Mouse (Mus musculus) stomach, embryonic 16.5 days (tissue): ENCODE data around the gene Tnfsf11. TPM values are rescaled to one million over a fixed set of nuclear protein-coding genes. Genes with fewer than 3 reads are reported as not detected.

Source experiments
- ATAC-seq: fragments of 200-750 bp; cut with Nextera tagmentation; 2 replicates; pipeline ENCODE4 v1.8.0; 2017; ENCODE audit warnings: moderate number of reproducible peaks, moderate TSS enrichment; ENCODE audit not compliant: insufficient read depth, low FRiP score
- H3K27ac ChIP-seq: fragments of 300-500 bp; sonication (generic); 2 replicates; pipeline ENCODE4 v1.5.1; 2014; ENCODE audit warnings: low read length
- H3K27me3 ChIP-seq: fragments of 300-500 bp; sonication (generic); 2 replicates; pipeline ENCODE4 v1.6.1; 2014; ENCODE audit warnings: low read length, control low read depth, mixed read lengths; ENCODE audit not compliant: control insufficient read depth, insufficient read depth
- H3K36me3 ChIP-seq: fragments of 300-500 bp; sonication (generic); 2 replicates; pipeline ENCODE4 v1.6.1; 2014; ENCODE audit warnings: low read length; ENCODE audit not compliant: control insufficient read depth, insufficient read depth
- H3K4me1 ChIP-seq: fragments of 300-500 bp; sonication (generic); 2 replicates; pipeline ENCODE4 v1.6.1; 2014; ENCODE audit warnings: low read length, control low read depth, mixed read lengths; ENCODE audit not compliant: control insufficient read depth, insufficient read depth
- H3K4me2 ChIP-seq: fragments of 300-500 bp; sonication (generic); 2 replicates; pipeline ENCODE4 v1.6.1; 2014; ENCODE audit warnings: low read depth, low read length, mixed read lengths
- H3K4me3 ChIP-seq: fragments of 300-500 bp; sonication (generic); replicated peaks from 2 replicates; pipeline ENCODE4 v1.5.1; 2014; ENCODE audit warnings: mild to moderate bottlenecking, low read length
- H3K9ac ChIP-seq: fragments of 300-500 bp; sonication (generic); 2 replicates; pipeline ENCODE4 v1.6.1; 2014; ENCODE audit warnings: low read length
- H3K9me3 ChIP-seq: fragments of 300-500 bp; sonication (generic); replicated peaks from 2 replicates; pipeline ENCODE4 v1.6.1; 2016; ENCODE audit warnings: low read length, control low read depth; ENCODE audit not compliant: control insufficient read depth
- WGBS: fragments of 180-500 bp; shearing (Covaris S2); extraction: QIAGEN DNeasy Blood & Tissue Kit; methylation state at CpG from one replicate; pipeline ENCODE4 v1.1.7; 2014; 5-methylcytosine and 5-hydroxymethylcytosine counted together
- polyA plus RNA-seq: library from polyadenylated mRNA; unstranded; fragments of >200 nt; fragmentation: Nextera tagmentation; extraction: Ambion mirVana; gene quantifications from 2 replicates; pipeline ENCODE4 v1.2.1, GENCODE M21; 2015

Tnfsf11 gene
- polyA plus RNA-seq, 1 experiment from 2014 or later: 0.21 TPM

DNA sequence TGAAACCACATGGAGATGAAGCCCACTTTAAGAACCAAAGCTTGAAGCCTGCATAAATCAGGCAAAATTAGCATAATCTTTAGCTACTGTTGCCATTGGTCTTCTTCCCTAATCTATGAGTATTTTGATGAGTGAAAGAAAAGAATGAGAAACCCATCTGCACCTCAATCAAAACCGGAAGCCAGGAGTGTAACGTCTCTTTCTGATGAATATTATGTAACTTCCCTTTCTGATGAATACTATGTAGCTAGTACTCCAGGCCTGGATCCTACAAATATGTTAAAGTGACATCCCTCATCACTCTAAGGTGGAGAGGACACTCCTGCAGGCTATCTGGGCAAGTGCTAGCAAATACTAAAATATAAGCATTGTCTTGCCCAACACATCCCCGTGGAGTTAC lies 6.9 kb downstream of the Tnfsf11 start:
- Histone ChIP-seq H3K4me2 (no peak overlapping the region), H3K27ac (no peak overlapping the region), H3K9me3 (no peaks in the 10 kb centered on the region), H3K9ac (no peak overlapping the region), H3K27me3 (no peaks in the 10 kb centered on the region), H3K4me1 (no peaks in the 10 kb centered on the region), H3K36me3 (no peaks in the 10 kb centered on the region), H3K4me3 (no peak overlapping the region)
- WGBS: 82% methylated on average over 3 of the region's 3 CpGs
- no peak for ATAC-seq

DNA sequence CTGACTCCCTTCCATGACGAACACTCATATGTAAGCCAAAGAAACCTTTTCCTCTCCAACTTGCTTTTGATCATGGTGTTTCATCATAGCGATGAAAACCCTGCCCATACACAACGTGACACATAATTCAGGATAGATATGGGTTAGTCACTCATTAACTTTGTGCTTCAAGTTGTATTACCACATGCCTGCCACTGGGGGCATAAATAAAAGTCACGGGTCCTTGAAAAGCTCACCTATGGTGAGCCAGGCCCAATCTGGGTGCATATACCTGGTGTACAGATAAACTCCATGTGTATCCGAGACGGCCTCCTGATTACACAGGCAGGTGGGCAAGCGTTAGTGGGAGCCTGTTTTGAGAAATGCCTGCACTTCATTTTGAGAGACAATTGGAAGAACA lies 15.2 kb downstream of the Tnfsf11 start:
- ATAC-seq: no peak
- Histone ChIP-seq H3K36me3 (no peaks in the 10 kb centered on the region), H3K9ac (no peak overlapping the region), H3K4me2 (no peak overlapping the region), H3K27ac (no peak overlapping the region), H3K9me3 (0 out of 2 replicates have a peak, but pooled peaks cover 4% of the 10 kb centered on the region), H3K27me3 (no peaks in the 10 kb centered on the region), H3K4me1 (no peaks in the 10 kb centered on the region), H3K4me3 (no peak overlapping the region)
- 83% methylated on average over 7 of the region's 7 CpGs for WGBS

DNA sequence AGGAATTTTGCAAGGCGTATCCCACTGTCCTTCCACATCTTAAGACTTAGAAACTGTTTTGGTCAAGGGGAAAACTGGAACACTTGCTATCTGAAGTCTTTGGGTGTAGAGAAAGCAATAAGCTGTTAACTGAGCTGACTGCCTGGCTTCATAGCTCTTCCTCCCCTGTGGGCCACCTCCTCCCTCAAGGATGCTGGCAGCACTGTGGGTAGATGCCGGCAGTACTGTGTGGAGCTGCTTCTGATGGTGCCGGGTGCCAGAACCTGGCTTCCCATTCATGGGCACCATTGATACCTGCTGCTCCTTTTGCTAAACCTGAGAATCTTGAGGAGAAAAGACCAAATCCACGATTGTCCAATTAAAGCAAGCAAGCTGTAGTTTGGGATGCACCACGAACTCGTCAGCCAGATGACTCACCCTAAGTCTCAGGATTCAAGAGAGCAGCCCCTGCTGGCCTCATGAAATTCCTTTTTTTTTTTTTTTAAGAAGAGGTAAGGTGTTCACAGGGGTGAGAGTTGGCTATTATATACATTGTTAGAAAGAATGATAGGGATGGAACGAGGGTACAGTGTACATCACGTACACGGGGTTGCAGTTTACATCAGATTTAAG lies 17.8 kb downstream of the Tnfsf11 start:
- H3K4me3 ChIP-seq: no peak overlapping the region
- WGBS: 83% methylated on average over 9 of the region's 9 CpGs
- no peaks in the 10 kb centered on the region for H3K4me1 ChIP-seq
- H3K27ac ChIP-seq: no peak overlapping the region
- no peak for ATAC-seq
- H3K4me2 ChIP-seq: no peak overlapping the region
- H3K9me3 ChIP-seq: 0 out of 2 replicates have a peak, but pooled peaks cover 4% of the 10 kb centered on the region
- no peaks in the 10 kb centered on the region for H3K27me3 ChIP-seq
- no peaks in the 10 kb centered on the region for H3K36me3 ChIP-seq
- H3K9ac ChIP-seq: no peak overlapping the region

DNA sequence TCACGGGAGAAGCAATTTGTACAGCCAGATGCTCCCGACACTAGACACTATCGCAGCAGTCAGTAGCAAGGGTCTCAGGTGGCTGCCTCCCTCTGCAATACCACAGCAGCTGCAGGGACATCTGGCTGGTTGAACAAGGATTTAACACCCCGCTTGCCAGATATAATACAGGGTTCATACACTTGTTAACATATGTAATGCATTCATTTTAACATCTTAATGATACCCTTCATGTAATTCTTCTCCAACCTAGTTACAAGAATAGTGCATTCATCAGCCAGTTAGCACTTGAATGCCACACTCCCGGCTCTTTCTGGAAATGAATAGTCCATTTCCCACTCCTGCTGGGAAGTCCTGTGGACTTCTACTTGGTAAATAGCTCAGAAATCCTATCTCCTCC lies 18.9 kb downstream of the Tnfsf11 start:
- no peak for ATAC-seq
- H3K4me3 ChIP-seq: no peak overlapping the region
- no peak overlapping the region for H3K4me2 ChIP-seq
- no peaks in the 10 kb centered on the region for H3K36me3 ChIP-seq
- H3K27me3 ChIP-seq: no peaks in the 10 kb centered on the region
- H3K4me1 ChIP-seq: no peaks in the 10 kb centered on the region
- no peak overlapping the region for H3K9ac ChIP-seq
- 44% methylated on average over 5 of the region's 5 CpGs for WGBS
- H3K9me3 ChIP-seq: 0 out of 2 replicates have a peak, but pooled peaks cover 2% of the 10 kb centered on the region
- no peak overlapping the region for H3K27ac ChIP-seq

DNA sequence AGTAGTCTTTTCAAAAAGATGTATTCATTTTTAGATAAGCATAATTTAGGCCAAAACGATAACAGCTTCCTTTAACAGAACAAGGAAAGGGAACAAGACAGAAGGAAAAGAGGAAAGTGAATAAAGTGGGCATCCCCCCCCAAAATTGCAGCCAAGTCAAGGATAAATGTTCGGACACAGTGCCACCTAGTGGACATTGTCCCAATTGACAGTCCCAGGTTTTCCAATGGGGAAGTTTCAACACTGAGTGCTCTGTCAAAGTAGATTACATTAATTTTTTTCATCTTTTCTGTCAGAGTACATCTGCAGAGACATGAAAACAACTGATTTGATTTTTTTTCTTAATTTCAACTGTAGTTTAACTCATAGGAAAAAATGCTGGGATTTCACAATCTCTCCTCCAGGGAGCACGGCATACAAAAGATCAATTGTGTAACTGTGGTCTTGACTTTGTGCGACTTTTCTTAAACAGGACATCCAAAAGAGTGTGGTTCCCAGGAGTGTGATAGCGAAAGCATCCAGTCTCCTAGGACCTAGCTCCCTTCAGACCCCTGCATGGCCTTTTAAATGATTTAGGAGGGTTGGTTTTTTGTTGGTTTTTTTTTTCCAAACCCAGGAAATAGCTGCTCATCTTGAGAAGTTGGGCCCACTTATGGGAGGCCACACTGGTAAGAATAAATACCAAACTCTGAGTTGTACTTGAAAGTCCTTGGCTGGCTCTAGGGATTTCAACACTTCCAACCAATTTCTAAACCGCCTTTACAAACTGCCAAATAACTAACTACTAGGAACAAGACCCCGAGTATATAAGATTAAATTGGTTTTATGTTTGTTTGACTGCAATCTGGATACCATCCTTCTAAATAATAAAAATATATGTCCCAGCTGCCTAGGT lies 19.7 kb downstream of the Tnfsf11 start:
- ATAC-seq: no peak
- 41% methylated on average over 7 of the region's 7 CpGs for WGBS

DNA sequence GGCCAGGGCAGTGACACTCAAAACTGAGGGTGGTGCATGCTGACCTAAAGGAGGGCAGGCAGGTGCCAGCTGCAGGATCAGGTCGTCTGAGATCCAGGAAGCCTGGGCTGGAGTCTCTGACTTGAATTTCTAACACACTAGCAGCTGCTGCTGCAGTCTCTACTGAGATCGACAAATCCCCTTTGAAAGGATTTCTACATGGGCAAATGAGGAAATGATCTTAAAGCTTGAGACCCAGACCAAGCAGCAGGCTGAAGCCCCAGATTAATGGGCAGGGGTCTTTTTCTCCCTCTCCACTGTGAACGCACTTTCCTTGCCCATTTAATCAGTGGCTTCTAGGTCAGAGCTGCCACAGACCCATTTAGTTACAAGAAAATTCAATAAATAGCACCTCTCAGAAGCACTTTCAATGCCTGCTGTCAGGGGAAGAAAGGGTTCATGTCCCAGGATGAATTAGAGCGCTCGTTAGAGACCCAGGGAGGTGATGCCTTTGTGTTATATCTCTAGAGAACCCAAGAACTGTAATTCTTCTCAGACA lies 21.8 kb downstream of the Tnfsf11 start:
- Histone ChIP-seq H3K4me3 (no peak overlapping the region), H3K27ac (no peak overlapping the region), H3K4me1 (no peaks in the 10 kb centered on the region), H3K36me3 (no peaks in the 10 kb centered on the region), H3K9me3 (no peaks in the 10 kb centered on the region), H3K27me3 (no peaks in the 10 kb centered on the region), H3K4me2 (no peak overlapping the region), H3K9ac (no peak overlapping the region)
- ATAC-seq: no peak
- WGBS: 53% methylated on average over 5 of the region's 5 CpGs

More for the DNA sequence above, 19.7 kb downstream of the Tnfsf11 start:
- no peaks in the 10 kb centered on the region for H3K9me3 ChIP-seq
- no peak overlapping the region for H3K27ac ChIP-seq
- H3K36me3 ChIP-seq: no peaks in the 10 kb centered on the region
- no peak overlapping the region for H3K9ac ChIP-seq
- H3K4me2 ChIP-seq: no peak overlapping the region
- no peak overlapping the region for H3K4me3 ChIP-seq
- no peaks in the 10 kb centered on the region for H3K4me1 ChIP-seq
- no peaks in the 10 kb centered on the region for H3K27me3 ChIP-seq

DNA sequence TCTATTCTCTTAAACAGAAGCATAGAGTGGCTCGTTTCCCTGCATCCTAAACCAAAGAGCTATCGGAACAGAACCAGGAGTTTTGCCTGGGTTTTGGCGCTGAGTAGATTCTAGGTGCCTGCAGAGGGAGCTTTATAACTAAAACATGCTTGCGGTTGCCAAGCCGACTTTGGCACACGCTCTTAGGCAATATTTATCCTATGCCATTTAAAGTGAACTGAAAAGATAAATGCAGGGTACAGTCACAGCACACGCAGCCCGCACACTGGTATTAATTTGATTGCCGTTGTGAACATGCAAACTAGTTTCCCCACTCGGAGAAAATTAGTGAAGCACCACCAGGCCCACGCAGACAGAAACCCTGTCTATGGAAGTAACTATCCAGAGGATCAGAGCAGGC lies 25.4 kb downstream of the Tnfsf11 start:
- Histone ChIP-seq H3K4me2 (no peak overlapping the region), H3K4me3 (no peak overlapping the region), H3K36me3 (no peaks in the 10 kb centered on the region), H3K27me3 (no peaks in the 10 kb centered on the region), H3K9me3 (no peaks in the 10 kb centered on the region), H3K9ac (no peak overlapping the region), H3K4me1 (no peaks in the 10 kb centered on the region), H3K27ac (no peak overlapping the region)
- ATAC-seq: no peak
- WGBS: 69% methylated on average over 11 of the region's 11 CpGs

DNA sequence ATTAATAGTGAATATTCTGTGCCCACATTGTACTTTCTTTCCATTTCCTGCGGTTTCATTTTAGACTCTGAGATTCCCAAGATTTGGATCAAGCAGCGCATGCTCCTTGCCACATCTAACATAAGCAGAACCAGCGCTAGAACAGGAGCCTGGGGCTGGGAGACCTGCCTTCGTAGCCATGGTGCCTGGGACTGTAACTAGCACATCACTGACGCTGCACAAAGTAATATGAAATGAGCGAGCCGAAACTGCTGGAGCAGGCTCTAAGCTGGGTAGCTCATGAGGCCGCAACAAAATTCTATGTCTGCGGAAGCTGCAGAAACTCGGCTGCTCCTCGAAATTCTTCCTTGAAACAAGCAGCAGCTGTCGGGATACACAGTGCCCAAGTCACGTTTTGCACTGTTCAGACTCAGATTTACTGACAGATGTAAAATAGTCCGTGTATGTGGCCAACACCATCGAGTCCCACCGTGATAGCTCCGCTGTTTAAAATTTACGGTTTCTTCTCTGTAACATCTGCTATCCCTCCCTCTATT lies 31.4 kb downstream of the Tnfsf11 start:
- no peak for ATAC-seq
- Histone ChIP-seq H3K4me2 (no peak overlapping the region), H3K4me3 (no peak overlapping the region), H3K36me3 (no peaks in the 10 kb centered on the region), H3K27me3 (no peaks in the 10 kb centered on the region), H3K9me3 (no peaks in the 10 kb centered on the region), H3K9ac (no peak overlapping the region), H3K4me1 (no peaks in the 10 kb centered on the region), H3K27ac (no peak overlapping the region)
- 59% methylated on average over 18 of the region's 18 CpGs for WGBS

DNA sequence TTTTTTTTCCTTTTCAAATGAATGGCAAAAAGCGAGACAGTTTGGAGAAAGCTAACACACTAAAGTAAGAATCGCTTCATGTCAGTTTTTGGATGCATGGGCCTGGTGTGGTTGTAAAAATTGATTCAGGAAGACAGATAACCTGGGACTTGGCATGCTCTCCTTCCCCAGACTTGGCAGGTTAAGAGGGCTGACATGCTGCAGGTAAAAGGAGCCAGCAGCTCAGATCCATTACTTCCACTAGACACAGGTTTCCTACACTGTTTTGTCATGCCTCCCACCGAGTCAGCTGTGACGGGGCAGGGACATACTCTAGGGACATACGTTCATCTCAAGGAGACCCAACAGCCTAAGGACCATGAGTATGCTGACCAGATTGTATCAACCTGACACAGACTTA lies 33.0 kb downstream of the Tnfsf11 start:
- H3K4me2 ChIP-seq: no peak overlapping the region
- no peak for ATAC-seq
- no peaks in the 10 kb centered on the region for H3K4me1 ChIP-seq
- WGBS: 88% methylated on average over 5 of the region's 5 CpGs
- no peaks in the 10 kb centered on the region for H3K9me3 ChIP-seq
- no peaks in the 10 kb centered on the region for H3K36me3 ChIP-seq
- no peak overlapping the region for H3K4me3 ChIP-seq
- no peak overlapping the region for H3K27ac ChIP-seq
- no peaks in the 10 kb centered on the region for H3K27me3 ChIP-seq
- H3K9ac ChIP-seq: no peak overlapping the region
